Mouse (Mus musculus) testis, adult 2 months (tissue): Measurements from ENCODE around the gene Bub1b.
A peak's percentile ranks its signal among the peaks of the same experiment; 100 is the strongest.

Experiments used
- CTCF ChIP-seq: fragments of 200-500 bp; IDR thresholded peaks from 2 replicates; pipeline ENCODE4 v1.5.1; 2012; ENCODE audit warnings: low read depth, mild to moderate bottlenecking, inconsistent platforms, low read length, moderate library complexity; ENCODE audit not compliant: control insufficient read depth, insufficient read depth, insufficient replicate concordance
- POLR2A ChIP-seq: fragments of 200-500 bp; IDR thresholded peaks from 2 replicates; pipeline ENCODE4 v1.6.1; 2012; ENCODE audit warnings: low read depth, mild to moderate bottlenecking, inconsistent platforms, low read length, moderate library complexity; ENCODE audit not compliant: control insufficient read depth

GRCm38 (mm10) chr2:118637888-118638526, 40.0 kb downstream of the Bub1b start:
- TF ChIP-seq CTCF (0 out of 2 replicates have a peak, but pooled peaks have one; percentile 11), POLR2A (no peak)
